Mouse (Mus musculus) liver, embryonic 13.5 days (tissue): ENCODE data around the gene Ccdc86. TPM values are rescaled to one million over a fixed set of nuclear protein-coding genes. Genes with fewer than 3 reads are reported as not detected.
A peak's percentile ranks its signal among the peaks of the same experiment; 100 is the strongest.

Experiments used
- ATAC-seq: fragments of 200-750 bp; cut with Nextera tagmentation; 2 replicates; pipeline ENCODE4 v1.8.0; 2017; ENCODE audit warnings: low read depth, mild to moderate bottlenecking, moderate number of reproducible peaks, moderate library complexity
- DNase-seq: peaks from one replicate; pipeline ENCODE4 v3.0.0; 2022
- H3K27ac ChIP-seq: fragments of 300-500 bp; sonication (generic); 2 replicates; pipeline ENCODE4 v1.5.1; 2015; ENCODE audit warnings: moderate library complexity, mild to moderate bottlenecking, inconsistent platforms
- H3K27me3 ChIP-seq: fragments of 300-500 bp; sonication (generic); 2 replicates; pipeline ENCODE4 v1.6.1; 2015; ENCODE audit warnings: mild to moderate bottlenecking, inconsistent platforms
- H3K36me3 ChIP-seq: fragments of 300-500 bp; sonication (generic); 2 replicates; pipeline ENCODE4 v1.6.1; 2015; ENCODE audit warnings: mild to moderate bottlenecking, inconsistent platforms
- H3K4me1 ChIP-seq: fragments of 300-500 bp; sonication (generic); replicated peaks from 2 replicates; pipeline ENCODE4 v1.6.1; 2015; ENCODE audit warnings: inconsistent platforms
- H3K4me2 ChIP-seq: fragments of 300-500 bp; sonication (generic); 2 replicates; pipeline ENCODE4 v1.6.1; 2015; ENCODE audit warnings: inconsistent platforms, mild to moderate bottlenecking, moderate library complexity
- H3K4me3 ChIP-seq: fragments of 300-500 bp; sonication (generic); replicated peaks from 2 replicates; pipeline ENCODE4 v1.5.1; 2015; ENCODE audit warnings: mild to moderate bottlenecking, inconsistent platforms
- H3K9ac ChIP-seq: fragments of 300-500 bp; sonication (generic); 2 replicates; pipeline ENCODE4 v1.6.1; 2015; ENCODE audit warnings: mild to moderate bottlenecking, inconsistent platforms
- H3K9me3 ChIP-seq: fragments of 300-500 bp; sonication (generic); replicated peaks from 2 replicates; pipeline ENCODE4 v1.6.1; 2016; ENCODE audit warnings: inconsistent platforms
- WGBS: fragments of 180-500 bp; shearing (Covaris S2); methylation state at CpG from one replicate; pipeline ENCODE4 v1.1.7; 2015; ENCODE audit not compliant: insufficient replicate concordance; 5-methylcytosine and 5-hydroxymethylcytosine counted together
- polyA plus RNA-seq: library from polyadenylated mRNA; unstranded; fragments of >200 nt; fragmentation: Nextera tagmentation; extraction: Ambion mirVana; gene quantifications from 2 replicates; pipeline ENCODE4 v1.2.1, GENCODE M21; 2015

Gene Ccdc86
- polyA plus RNA-seq, 1 experiment from 2014 or later: 23.4 TPM

DNA sequence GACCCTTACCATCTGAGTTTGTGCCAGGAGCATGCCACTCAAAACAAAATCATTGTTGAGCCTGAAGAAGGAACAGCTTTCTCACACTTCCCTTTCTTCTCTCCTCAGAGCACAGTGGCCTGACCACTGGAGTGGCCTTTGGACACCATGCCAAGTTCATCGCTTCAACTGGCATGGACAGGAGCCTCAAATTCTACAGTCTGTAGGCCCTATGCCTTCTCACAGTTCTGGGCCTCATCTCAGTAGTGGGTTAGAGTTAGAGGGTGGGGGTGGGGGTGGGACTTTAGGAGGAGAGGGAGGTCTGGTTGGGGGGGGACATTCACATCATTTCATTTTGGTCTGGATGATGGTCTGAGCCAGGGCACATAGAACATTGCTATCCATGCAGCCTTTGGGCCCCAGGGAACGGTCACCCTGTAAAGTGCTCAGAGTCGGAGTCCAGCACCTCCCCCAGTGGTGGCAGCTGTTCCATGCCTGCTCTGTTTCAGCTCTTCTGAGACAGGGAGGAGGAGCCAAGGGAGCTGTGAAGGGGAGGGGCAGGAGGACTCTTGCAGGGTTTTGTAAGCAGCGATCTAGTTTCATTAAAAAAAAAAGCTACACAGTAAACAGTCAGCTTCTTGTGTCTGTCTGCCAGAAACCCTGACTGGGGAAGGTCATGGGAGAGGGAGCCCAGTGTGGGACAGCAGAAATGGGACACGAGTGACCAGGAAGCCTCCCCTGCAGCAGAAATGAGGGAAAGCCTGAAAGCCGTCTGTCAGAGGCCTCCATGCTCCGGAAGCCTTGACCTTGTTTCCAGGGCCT lies 43.9 kb downstream of the Ccdc86 start:
- H3K4me3 ChIP-seq: no peak overlapping the region
- WGBS: 68% methylated on average over 7 of the region's 7 CpGs
- H3K9ac ChIP-seq: no peak overlapping the region
- no peak overlapping the region for H3K4me2 ChIP-seq
- H3K4me1 ChIP-seq: peaks cover 8% of the 10 kb centered on the region
- DNase-seq (no peak), ATAC-seq (peak; percentile 32; the same call in 1 of the 2 replicates)
- H3K27me3 ChIP-seq: no peaks in the 10 kb centered on the region
- peak overlapping the region; percentile 16 for H3K27ac ChIP-seq
- no peaks in the 10 kb centered on the region for H3K9me3 ChIP-seq
- H3K36me3 ChIP-seq: peaks cover 78% of the 10 kb centered on the region

DNA sequence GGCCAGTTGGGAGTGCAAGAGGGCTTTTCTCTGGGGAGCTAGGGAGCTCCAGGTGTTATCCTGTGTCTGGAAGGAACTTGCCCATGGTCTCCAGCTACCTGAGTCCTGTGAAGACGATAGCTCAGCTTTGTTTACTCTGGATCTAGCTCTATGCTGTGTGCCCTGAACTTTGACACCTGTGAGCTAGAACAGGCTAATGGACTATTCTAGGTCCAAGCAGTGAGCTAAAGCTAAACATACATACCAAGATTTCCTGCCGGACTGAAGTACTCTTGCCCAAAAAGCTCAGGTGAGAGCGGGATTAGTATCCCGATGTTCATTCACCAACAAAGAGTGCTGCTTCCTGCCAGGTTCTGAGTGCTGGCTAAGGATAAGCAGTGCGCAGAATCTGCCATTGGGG lies 44.6 kb downstream of the Ccdc86 start:
- ATAC-seq (no peak), DNase-seq (no peak)
- H3K9ac ChIP-seq: no peak overlapping the region
- no peak overlapping the region for H3K4me3 ChIP-seq
- H3K9me3 ChIP-seq: no peaks in the 10 kb centered on the region
- H3K4me1 ChIP-seq: peaks cover 8% of the 10 kb centered on the region
- peak overlapping the region; percentile 29; the same call in 1 of the 2 replicates for H3K27ac ChIP-seq
- no peaks in the 10 kb centered on the region for H3K27me3 ChIP-seq
- 84% methylated on average over 5 of the region's 5 CpGs for WGBS
- peaks cover 84% of the 10 kb centered on the region for H3K36me3 ChIP-seq
- no peak overlapping the region for H3K4me2 ChIP-seq

DNA sequence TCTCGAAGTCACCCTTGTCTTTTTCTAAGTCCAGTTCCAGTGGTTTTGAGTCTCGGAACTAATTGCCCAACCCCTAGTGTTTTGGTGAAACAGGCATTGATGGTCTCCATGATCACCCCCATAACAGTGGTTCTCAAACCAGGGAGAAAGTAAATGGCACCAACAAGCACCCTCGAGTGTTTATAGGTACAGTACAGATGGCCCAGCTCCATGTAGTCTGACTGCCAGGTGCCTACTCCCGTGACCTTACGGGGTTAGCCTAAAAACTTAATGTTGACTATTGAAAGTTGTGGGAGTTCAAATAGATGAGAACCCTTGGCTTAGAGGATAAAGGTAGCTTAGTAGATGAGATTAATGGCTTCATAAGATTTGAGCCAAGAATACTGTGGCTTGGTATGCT lies 48.0 kb downstream of the Ccdc86 start:
- Histone ChIP-seq H3K27me3 (no peaks in the 10 kb centered on the region), H3K4me1 (peaks cover 26% of the 10 kb centered on the region), H3K4me3 (no peak overlapping the region), H3K36me3 (peaks cover 90% of the 10 kb centered on the region), H3K4me2 (no peak overlapping the region), H3K9me3 (no peaks in the 10 kb centered on the region), H3K27ac (no peak overlapping the region), H3K9ac (no peak overlapping the region)
- no peak for ATAC-seq
- no peak for DNase-seq
- 77% methylated on average over 5 of the region's 5 CpGs for WGBS

DNA sequence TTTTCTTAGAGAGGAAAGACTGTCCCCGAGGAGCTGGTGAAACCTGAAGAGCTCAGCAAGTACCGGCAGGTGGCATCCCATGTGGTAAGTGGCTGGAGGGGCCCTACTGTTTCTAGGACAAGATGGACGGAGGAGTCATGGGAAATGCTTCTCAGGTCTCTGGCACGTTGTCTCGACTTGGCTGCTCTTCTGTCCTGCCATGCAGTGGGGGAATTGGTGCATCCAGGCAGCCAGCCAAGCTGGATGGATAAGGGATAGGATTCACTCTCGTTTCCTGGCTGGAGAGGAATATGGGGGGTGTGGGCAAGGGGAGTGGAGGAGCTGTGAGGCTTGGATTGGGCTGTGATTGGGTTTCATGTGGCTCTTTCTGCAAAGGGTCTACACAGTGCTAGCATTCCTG lies 48.8 kb downstream of the Ccdc86 start:
- ATAC-seq: no peak
- H3K27ac ChIP-seq: no peak overlapping the region
- no peak overlapping the region for H3K9ac ChIP-seq
- peaks cover 31% of the 10 kb centered on the region for H3K4me1 ChIP-seq
- H3K9me3 ChIP-seq: no peaks in the 10 kb centered on the region
- DNase-seq: no peak
- H3K4me2 ChIP-seq: no peak overlapping the region
- H3K36me3 ChIP-seq: peaks cover 83% of the 10 kb centered on the region
- H3K27me3 ChIP-seq: no peaks in the 10 kb centered on the region
- 81% methylated on average over 6 of the region's 6 CpGs for WGBS
- H3K4me3 ChIP-seq: no peak overlapping the region

DNA sequence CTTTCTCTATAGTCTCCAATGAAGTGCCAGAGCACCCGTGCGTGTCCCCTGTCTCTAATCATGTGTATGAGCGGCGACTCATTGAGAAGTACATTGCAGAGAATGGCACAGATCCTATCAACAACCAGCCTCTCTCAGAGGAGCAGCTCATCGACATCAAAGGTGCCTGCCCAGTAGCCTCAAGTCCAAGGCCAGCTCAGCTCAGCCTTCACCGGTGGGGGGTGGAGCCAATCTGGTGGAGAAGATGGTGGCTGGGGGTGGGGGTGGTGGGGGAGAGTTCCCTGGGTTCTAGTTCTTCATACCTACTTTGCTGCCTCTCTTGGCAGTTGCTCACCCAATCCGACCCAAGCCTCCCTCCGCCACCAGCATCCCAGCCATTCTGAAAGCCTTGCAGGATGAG lies 51.6 kb downstream of the Ccdc86 start:
- peak overlapping the region; percentile 91; the same call in 1 of the 2 replicates for H3K9ac ChIP-seq
- H3K36me3 ChIP-seq: peaks cover 55% of the 10 kb centered on the region
- H3K9me3 ChIP-seq: no peaks in the 10 kb centered on the region
- 0 out of 2 replicates have a peak overlapping the region, but pooled peaks have one; percentile 80 for H3K4me3 ChIP-seq
- H3K27me3 ChIP-seq: no peaks in the 10 kb centered on the region
- ATAC-seq (no peak), DNase-seq (no peak)
- H3K27ac ChIP-seq: no peak overlapping the region
- H3K4me2 ChIP-seq: peak overlapping the region; percentile 95
- peaks cover 33% of the 10 kb centered on the region for H3K4me1 ChIP-seq
- 70% methylated on average over 8 of the region's 8 CpGs for WGBS

DNA sequence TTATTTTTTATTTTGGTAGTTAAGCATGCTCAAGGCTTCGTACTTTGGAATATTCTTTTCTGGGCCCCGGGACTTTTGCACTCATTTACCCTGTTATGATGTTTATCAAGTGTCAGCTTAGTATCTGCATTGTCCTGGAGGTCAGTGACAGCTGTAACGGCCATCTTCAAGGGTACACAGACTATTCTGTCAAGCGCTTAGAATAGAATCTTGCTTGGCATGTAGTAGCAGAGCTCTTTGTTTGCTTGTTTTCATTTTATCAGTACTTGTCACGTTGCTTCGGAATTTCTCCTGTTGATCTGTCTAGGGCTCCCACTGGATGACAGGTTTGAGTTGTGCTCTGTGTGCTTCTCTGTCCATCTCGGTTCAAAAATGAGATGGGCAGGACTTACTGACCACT lies 52.2 kb downstream of the Ccdc86 start:
- no peaks in the 10 kb centered on the region for H3K27me3 ChIP-seq
- ATAC-seq (no peak), DNase-seq (no peak)
- no peaks in the 10 kb centered on the region for H3K9me3 ChIP-seq
- H3K9ac ChIP-seq: peak overlapping the region; percentile 91
- H3K27ac ChIP-seq: no peak overlapping the region
- H3K4me1 ChIP-seq: peaks cover 33% of the 10 kb centered on the region
- peak overlapping the region; percentile 80 for H3K4me3 ChIP-seq
- peaks cover 48% of the 10 kb centered on the region for H3K36me3 ChIP-seq
- H3K4me2 ChIP-seq: peak overlapping the region; percentile 95
- WGBS: 63% methylated on average over 7 of the region's 7 CpGs

DNA sequence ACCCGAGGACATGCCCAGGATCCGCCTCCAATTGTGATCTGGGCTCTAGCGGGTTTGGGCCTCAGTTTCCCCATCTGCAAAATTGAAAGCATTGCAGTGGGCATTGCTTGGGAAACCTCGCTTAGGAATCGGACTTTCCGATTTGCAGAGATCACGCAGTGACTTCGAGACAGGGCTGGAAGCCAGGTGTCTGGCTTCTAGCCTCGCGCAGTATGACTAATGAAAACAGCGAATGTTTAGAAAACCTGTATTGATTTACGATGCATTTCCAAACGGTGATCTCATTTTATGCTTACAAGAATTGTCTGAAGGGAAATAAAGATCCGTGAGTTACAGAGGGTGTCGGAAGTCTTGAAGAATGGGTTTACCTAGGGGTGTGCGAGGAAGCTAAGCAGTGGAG lies 53.4 kb downstream of the Ccdc86 start:
- Histone ChIP-seq H3K9ac (peak overlapping the region; percentile 91), H3K4me1 (peaks cover 33% of the 10 kb centered on the region), H3K27ac (peak overlapping the region; percentile 86), H3K4me3 (peak overlapping the region; percentile 80), H3K9me3 (no peaks in the 10 kb centered on the region), H3K36me3 (peaks cover 37% of the 10 kb centered on the region), H3K4me2 (peak overlapping the region; percentile 95), H3K27me3 (no peaks in the 10 kb centered on the region)
- WGBS: under 1% methylated on average over 16 of the region's 16 CpGs
- ATAC-seq: no peak
- DNase-seq: no peak

DNA sequence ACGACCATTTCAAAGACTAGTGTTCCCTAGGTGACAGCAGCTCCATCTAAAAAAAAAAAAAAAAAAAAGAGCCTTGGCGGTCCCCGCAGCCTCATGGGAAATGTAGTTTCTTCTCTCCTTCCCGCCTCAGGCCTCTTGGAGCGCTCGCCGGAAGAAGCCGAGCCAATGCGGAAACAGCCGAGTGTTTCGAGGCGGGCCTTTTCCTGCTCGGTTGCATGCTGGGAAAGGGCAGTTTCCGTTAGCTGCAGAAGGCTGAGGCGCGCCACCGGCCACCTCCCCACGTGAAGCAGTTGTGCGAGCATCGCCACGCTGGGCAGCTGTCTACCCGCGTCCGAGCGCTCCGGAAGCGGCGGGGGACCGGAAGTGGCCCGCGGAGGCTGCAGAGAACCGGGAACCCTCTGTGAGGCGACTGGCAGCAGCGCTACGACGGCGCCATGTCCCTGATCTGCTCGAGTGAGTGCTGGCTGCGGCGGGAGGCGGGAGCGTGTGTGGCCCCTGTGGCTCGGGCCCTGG lies 54.0 kb downstream of the Ccdc86 start, which contains the start of gene Prpf19:
TSS of gene Prpf19 (plus strand) at position 216 of the 513 bp plus-strand sequence.
- peak within 1 kb of the TSS; percentile 91 for H3K9ac ChIP-seq
- H3K27me3 ChIP-seq: no peaks in the 10 kb centered on the region
- ATAC-seq (peak; percentile 94), DNase-seq (peak; percentile 95)
- peak within 1 kb of the TSS; percentile 80 for H3K4me3 ChIP-seq
- H3K36me3 ChIP-seq: peaks cover 30% of the 10 kb centered on the region
- peak within 1 kb of the TSS; percentile 86 for H3K27ac ChIP-seq
- under 1% methylated on average over 43 of the region's 43 CpGs for WGBS
- H3K4me2 ChIP-seq: peak within 1 kb of the TSS; percentile 95
- peaks cover 33% of the 10 kb centered on the region for H3K4me1 ChIP-seq
- no peaks in the 10 kb centered on the region for H3K9me3 ChIP-seq

DNA sequence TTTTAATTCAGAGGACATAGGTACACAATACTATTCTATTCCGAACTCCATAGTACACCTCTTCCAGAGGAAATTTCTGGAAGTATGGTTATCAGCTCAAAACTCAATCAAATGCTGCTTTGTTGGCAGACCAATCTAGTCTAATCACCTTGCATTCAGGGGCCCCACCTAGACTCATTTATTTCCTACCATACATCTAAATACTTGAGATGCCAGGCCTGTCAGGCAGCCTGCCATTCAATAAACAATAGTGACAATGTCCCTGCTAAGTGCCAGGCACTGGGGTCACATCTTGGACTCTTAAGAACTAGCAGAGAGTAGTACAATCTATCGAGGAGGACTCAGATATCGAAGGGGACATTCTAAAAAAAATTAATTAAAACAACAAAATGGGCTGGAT lies 56.9 kb downstream of the Ccdc86 start:
- H3K4me1 ChIP-seq: peaks cover 26% of the 10 kb centered on the region
- DNase-seq (no peak), ATAC-seq (no peak)
- H3K4me2 ChIP-seq: no peak overlapping the region
- H3K27ac ChIP-seq: no peak overlapping the region
- H3K4me3 ChIP-seq: no peak overlapping the region
- no peak overlapping the region for H3K9ac ChIP-seq
- peaks cover 2% of the 10 kb centered on the region; the same call in 1 of the 2 replicates for H3K36me3 ChIP-seq
- no peaks in the 10 kb centered on the region for H3K9me3 ChIP-seq
- H3K27me3 ChIP-seq: no peaks in the 10 kb centered on the region
- WGBS: 73% methylated on average over 3 of the region's 3 CpGs
